Mouse (Mus musculus) heart, adult 8-10 months (tissue): ENCODE measurements around the gene Fut2. TPM values are rescaled to one million over a fixed set of nuclear protein-coding genes. Genes with fewer than 3 reads are reported as not detected.

Source experiments
- DNase-seq: peaks from one replicate; pipeline ENCODE4 v3.0.0; 2022; ENCODE audit warnings: low spot score
- total RNA-seq, 4 experiments: library from RNA; stranded (reverse); gene quantifications; 2 replicates each; pipeline ENCODE4 v1.2.4; 2022

Gene Fut2
- total RNA-seq, result 1 to 10 TPM in 1 of 4 experiments, under 1 TPM in 3; 0.19 to 1.5 (median 0.58) TPM

GRCm38 (mm10) chr7:45666161-45666560 is at the start of gene Fut2:
Gene Fut2 (minus strand): TSS chr7:45666394.
- DNase-seq, result no peak

- DNase-seq, result peak; percentile 97
Measured at GRCm38 (mm10) chr7:45715090-45715708, 49.0 kb upstream of the Fut2 start, which contains the start of gene Rpl18. Gene Rpl18 (plus strand): TSS chr7:45715457.

- DNase-seq, result no peak
Measured at GRCm38 (mm10) chr7:45714630-45715089, 48.5 kb upstream of the Fut2 start.

- DNase-seq, result no peak
Measured at GRCm38 (mm10) chr7:45713881-45714520, 47.8 kb upstream of the Fut2 start.

GRCm38 (mm10) chr7:45713396-45713795 is 47.2 kb upstream of the Fut2 start:
- DNase-seq, result no peak

- DNase-seq, result no peak
Measured at GRCm38 (mm10) chr7:45712022-45712757, 46.0 kb upstream of the Fut2 start.

- DNase-seq, result no peak
Measured at GRCm38 (mm10) chr7:45711316-45712021, 45.3 kb upstream of the Fut2 start.

GRCm38 (mm10) chr7:45710477-45711191 is 44.4 kb upstream of the Fut2 start:
- DNase-seq, result no peak

GRCm38 (mm10) chr7:45709677-45710355 is 43.6 kb upstream of the Fut2 start:
- no peak for DNase-seq

- DNase-seq, result no peak
Measured at GRCm38 (mm10) chr7:45709036-45709435, 42.8 kb upstream of the Fut2 start.

- peak; percentile 52 for DNase-seq
Measured at GRCm38 (mm10) chr7:45708221-45708761, 42.1 kb upstream of the Fut2 start.

GRCm38 (mm10) chr7:45707375-45707967 is 41.3 kb upstream of the Fut2 start:
- DNase-seq, result peak; percentile 98

- peak; percentile 77 for DNase-seq
Measured at GRCm38 (mm10) chr7:45706721-45707241, 40.6 kb upstream of the Fut2 start.

GRCm38 (mm10) chr7:45705873-45706281 is 39.7 kb upstream of the Fut2 start:
- DNase-seq, result peak; percentile 85

- no peak for DNase-seq
Measured at GRCm38 (mm10) chr7:45705443-45705864, 39.3 kb upstream of the Fut2 start.

- DNase-seq, result peak; percentile 100
Measured at GRCm38 (mm10) chr7:45704730-45705442, 38.7 kb upstream of the Fut2 start, which contains the start of gene Dbp. Gene Dbp (plus strand): TSS chr7:45705088.

- DNase-seq, result peak; percentile 67
Measured at GRCm38 (mm10) chr7:45704046-45704559, 37.9 kb upstream of the Fut2 start.

- no peak for DNase-seq
Measured at GRCm38 (mm10) chr7:45703521-45704033, 37.4 kb upstream of the Fut2 start.
